Mouse (Mus musculus): ENCODE results near the gene Rimbp3. TPM values are rescaled to one million over a fixed set of nuclear protein-coding genes. Genes with fewer than 3 reads are reported as not detected.

Gene Rimbp3
- total RNA-seq, 2 experiments from 2014 or later: 0.19 to 0.27 TPM

- no peak for DNase-seq
- intact Hi-C loops (cut with DNase I): no loop called here
Observed at GRCm38 (mm10) chr16:17252086-17252726, 43.8 kb downstream of the Rimbp3 start.

- DNase-seq: no peak
- intact Hi-C loops (cut with DNase I): no loop called here
Observed at GRCm38 (mm10) chr16:17252841-17253240, 44.4 kb downstream of the Rimbp3 start.

- intact Hi-C loops (cut with DNase I): no loop called here
- no peak for DNase-seq
Observed at GRCm38 (mm10) chr16:17254005-17254597, 45.7 kb downstream of the Rimbp3 start.

- intact Hi-C loops (cut with DNase I): no loop called here
- DNase-seq: no peak
Observed at GRCm38 (mm10) chr16:17255270-17255669, 46.9 kb downstream of the Rimbp3 start.

- DNase-seq: peak; percentile 75 to 79
- intact Hi-C loops (cut with DNase I): no loop called here
Observed at GRCm38 (mm10) chr16:17257359-17257821, 49.0 kb downstream of the Rimbp3 start.

- intact Hi-C loops (cut with DNase I): no loop called here
- no peak for DNase-seq
Observed at GRCm38 (mm10) chr16:17258917-17259316, 50.5 kb downstream of the Rimbp3 start.

GRCm38 (mm10) chr16:17261341-17261740 lies 52.9 kb downstream of the Rimbp3 start:
- intact Hi-C loops (cut with DNase I): no loop called here
- DNase-seq: no peak

Other genes with a start within 250 kb of the Rimbp3 start
- gene Mapk1, start 225.2 kb upstream of the Rimbp3 start, total RNA-seq (2021): 100 to 1,000 TPM; 121 TPM
- gene Ypel1, start 138.9 kb upstream of the Rimbp3 start, total RNA-seq (2021): 1 to 10 TPM; 4.4 to 4.7 TPM
- gene Ppil2, start 97.3 kb upstream of the Rimbp3 start, total RNA-seq (2021): 10 to 100 TPM; 48.9 TPM
- 1 to 10 TPM in 1 of 2 experiments, under 1 TPM in 1; 0.45 to 2.1 TPM for gene 2610318N02Rik, start 83.4 kb upstream of the Rimbp3 start, total RNA-seq (2021)
- gene Sdf2l1, start 76.2 kb upstream of the Rimbp3 start, total RNA-seq (2021): 1 to 10 TPM; 3.4 to 7.1 TPM
- gene Ydjc, start 64.0 kb upstream of the Rimbp3 start, total RNA-seq (2021): 1 to 10 TPM; 1.6 to 2.2 TPM
- gene Ccdc116, start 61.4 kb upstream of the Rimbp3 start, total RNA-seq (2021): under 1 TPM; 0.10 to 0.17 TPM
- 100 to 1,000 TPM; 133 to 137 TPM for gene Ube2l3, start 6.0 kb upstream of the Rimbp3 start, total RNA-seq (2021)
- gene Hic2, start 25.0 kb downstream of the Rimbp3 start, total RNA-seq (2021): 1 to 10 TPM; 3.7 to 4.1 TPM
- gene Tmem191c, start 67.5 kb downstream of the Rimbp3 start, total RNA-seq (2021): 1 to 10 TPM; 5.0 to 5.5 TPM
- gene Serpind1, start 122.8 kb downstream of the Rimbp3 start, total RNA-seq (2021): 1 to 10 TPM; 2.8 to 3.0 TPM
- 10 to 100 TPM; 16.2 to 17.3 TPM for gene Snap29, start 197.4 kb downstream of the Rimbp3 start, total RNA-seq (2021)
- 10 to 100 TPM; 55.3 to 56.7 TPM for gene Pi4ka, start 197.7 kb downstream of the Rimbp3 start, total RNA-seq (2021)
- 10 to 100 TPM; 27.9 to 33.8 TPM for gene Crkl, start 243.4 kb downstream of the Rimbp3 start, total RNA-seq (2021)

Measured in heart, postnatal 10 days (tissue).